Mouse (Mus musculus) CH12F3 (cell line): ENCODE data around the gene Rnf183.

Experiments
- in situ Hi-C: fragments of 300-500 bp; cut with MboI; formaldehyde crosslinking; loops from 2 replicates; pipeline ENCODE4 v1.14.3; 2020; ENCODE audit warnings: low sequenced_read_pairs

Gene Rnf183

GRCm38 (mm10) chr4:62384159-62384558 lies 50.9 kb downstream of the Rnf183 start:
- in situ Hi-C loops = no loop called here

GRCm38 (mm10) chr4:62383752-62384151 lies 51.3 kb downstream of the Rnf183 start:
- in situ Hi-C loops = no loop called here

DNA sequence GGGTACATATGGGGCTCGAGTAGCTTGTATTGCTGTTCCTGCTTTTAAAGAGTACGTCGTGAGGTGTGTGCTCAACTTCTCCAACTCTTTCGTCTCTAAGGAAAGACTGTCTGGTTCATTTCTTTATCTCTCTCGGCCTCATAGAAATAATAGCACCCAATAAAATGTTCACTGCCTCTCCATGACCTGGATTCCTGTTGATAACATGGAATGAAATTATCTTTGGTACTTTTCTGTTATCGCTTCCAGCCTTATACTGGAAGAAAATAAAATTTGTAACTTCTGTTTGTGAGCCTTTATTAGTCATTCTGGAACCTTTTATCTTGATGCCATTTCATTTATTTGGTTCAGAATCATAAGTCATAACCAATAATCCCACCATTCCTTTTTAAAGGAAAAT lies 51.8 kb downstream of the Rnf183 start:
- in situ Hi-C loops = no loop called here

GRCm38 (mm10) chr4:62379724-62380381 lies 55.2 kb downstream of the Rnf183 start:
- in situ Hi-C loops = no loop called here
